Mouse (Mus musculus) ES-Bruce4 (cell line): ENCODE results near the gene Mpig6b.

ENCODE experiments used
- CTCF ChIP-seq: IDR thresholded peaks from one replicate; pipeline ENCODE4 v1.8.1; 2011; ENCODE audit warnings: low read depth, low read length
- POLR2A ChIP-seq: IDR thresholded peaks from one replicate; pipeline ENCODE4 v1.8.1; 2011; ENCODE audit warnings: low read length; ENCODE audit not compliant: insufficient read depth

- TF ChIP-seq CTCF = no peak
- TF ChIP-seq POLR2A = no peak
Observed at GRCm38 (mm10) chr17:35090166-35090932, 24.4 kb upstream of the Mpig6b start.
